Mouse (Mus musculus) liver, adult (tissue): ENCODE data around the gene Cdkn2aip.

Experiments used
- GATA4 ChIP-seq: IDR thresholded peaks from 2 replicates; pipeline ENCODE4 v1.6.1; 2014; ENCODE audit warnings: mild to moderate bottlenecking, low read length; ENCODE audit not compliant: insufficient replicate concordance

Cdkn2aip gene

GRCm38 (mm10) chr8:47718641-47719040 lies 4.9 kb upstream of the Cdkn2aip start:
- TF ChIP-seq GATA4: no peak

GRCm38 (mm10) chr8:47713171-47713663 lies 515 bp downstream of the Cdkn2aip start:
- no peak for TF ChIP-seq GATA4

- no peak for TF ChIP-seq GATA4
Observed at GRCm38 (mm10) chr8:47708106-47708505, 5.6 kb downstream of the Cdkn2aip start.

- TF ChIP-seq GATA4: no peak
Observed at GRCm38 (mm10) chr8:47706746-47707145, 7.0 kb downstream of the Cdkn2aip start.

- no peak for TF ChIP-seq GATA4
Observed at GRCm38 (mm10) chr8:47702333-47702732, 11.4 kb downstream of the Cdkn2aip start.

GRCm38 (mm10) chr8:47697696-47698095 lies 16.0 kb downstream of the Cdkn2aip start:
- TF ChIP-seq GATA4: no peak

GRCm38 (mm10) chr8:47695431-47696105 lies 18.2 kb downstream of the Cdkn2aip start:
- no peak for TF ChIP-seq GATA4

- TF ChIP-seq GATA4: no peak
Observed at GRCm38 (mm10) chr8:47693119-47693518, 20.6 kb downstream of the Cdkn2aip start.

GRCm38 (mm10) chr8:47691831-47692230 lies 21.9 kb downstream of the Cdkn2aip start:
- TF ChIP-seq GATA4: no peak

GRCm38 (mm10) chr8:47691303-47691702 lies 22.4 kb downstream of the Cdkn2aip start:
- no peak for TF ChIP-seq GATA4

GRCm38 (mm10) chr8:47690674-47691078 lies 23.1 kb downstream of the Cdkn2aip start:
- no peak for TF ChIP-seq GATA4

- no peak for TF ChIP-seq GATA4
Observed at GRCm38 (mm10) chr8:47689704-47690326, 23.9 kb downstream of the Cdkn2aip start.

- no peak for TF ChIP-seq GATA4
Observed at GRCm38 (mm10) chr8:47684441-47684840, 29.3 kb downstream of the Cdkn2aip start.

GRCm38 (mm10) chr8:47683994-47684393 lies 29.7 kb downstream of the Cdkn2aip start:
- no peak for TF ChIP-seq GATA4

- no peak for TF ChIP-seq GATA4
Observed at GRCm38 (mm10) chr8:47680306-47680705, 33.4 kb downstream of the Cdkn2aip start.

GRCm38 (mm10) chr8:47679603-47680002 lies 34.1 kb downstream of the Cdkn2aip start:
- no peak for TF ChIP-seq GATA4
